Mouse (Mus musculus) heart, embryonic 10.5 days (tissue): Measurements from ENCODE around the gene Kdelc1. TPM values are rescaled to one million over a fixed set of nuclear protein-coding genes. Genes with fewer than 3 reads are reported as not detected.

Experiments
- DNase-seq: peaks from one replicate; pipeline ENCODE4 v3.0.0-alpha.2; 2017; ENCODE audit warnings: low spot score
- H3K27ac ChIP-seq: fragments of 300-500 bp; sonication (generic); 2 replicates; pipeline ENCODE4 v1.5.1; 2016; ENCODE audit warnings: mild to moderate bottlenecking
- H3K27me3 ChIP-seq: fragments of 300-500 bp; sonication (generic); 2 replicates; pipeline ENCODE4 v1.6.1; 2016; ENCODE audit warnings: mild to moderate bottlenecking; ENCODE audit not compliant: poor library complexity, insufficient read depth, severe bottlenecking
- H3K36me3 ChIP-seq: fragments of 300-500 bp; sonication (generic); 2 replicates; pipeline ENCODE4 v1.6.1; 2016; ENCODE audit warnings: mild to moderate bottlenecking, moderate library complexity
- H3K4me1 ChIP-seq: fragments of 300-500 bp; sonication (generic); 2 replicates; pipeline ENCODE4 v1.6.1; 2016; ENCODE audit warnings: mild to moderate bottlenecking
- H3K4me3 ChIP-seq: fragments of 300-500 bp; sonication (generic); 2 replicates; pipeline ENCODE4 v1.5.1; 2016; ENCODE audit warnings: mild to moderate bottlenecking, moderate library complexity
- H3K9me3 ChIP-seq: fragments of 300-500 bp; sonication (generic); 2 replicates; pipeline ENCODE4 v1.6.1; 2016; ENCODE audit warnings: mild to moderate bottlenecking, moderate library complexity
- WGBS: fragments of 180-500 bp; shearing (Covaris S2); methylation state at CpG from one replicate; pipeline ENCODE4 v1.1.7; 2016; 5-methylcytosine and 5-hydroxymethylcytosine counted together
- polyA plus RNA-seq: library from polyadenylated mRNA; unstranded; fragments of >200 nt; fragmentation: Nextera tagmentation; extraction: Ambion mirVana; gene quantifications from 2 replicates; pipeline ENCODE4 v1.2.1, GENCODE M21; 2016

The Kdelc1 gene
- polyA plus RNA-seq, 1 experiment from 2014 or later: 59.0 TPM

- peaks cover 31% of the 10 kb centered on the region for H3K36me3 ChIP-seq
- H3K4me1 ChIP-seq: peaks cover 5% of the 10 kb centered on the region; the same call in 1 of the 2 replicates
- no peaks in the 10 kb centered on the region for H3K27me3 ChIP-seq
- DNase-seq: no peak
- whole genome bisulfite sequencing: 81% methylated on average over 3 of the region's 3 CpGs
- no peak overlapping the region for H3K27ac ChIP-seq
- H3K4me3 ChIP-seq: no peak overlapping the region
- H3K9me3 ChIP-seq: no peaks in the 10 kb centered on the region
Measured at GRCm38 (mm10) chr1:44122256-44122655, 3.6 kb upstream of the Kdelc1 start.

- Histone ChIP-seq H3K9me3 (no peaks in the 10 kb centered on the region), H3K4me1 (peaks cover 5% of the 10 kb centered on the region; the same call in 1 of the 2 replicates), H3K36me3 (peaks cover 32% of the 10 kb centered on the region), H3K27ac (peak overlapping the region; percentile 97), H3K27me3 (no peaks in the 10 kb centered on the region), H3K4me3 (peak overlapping the region; percentile 76)
- no peak for DNase-seq
- 0% methylated on average over 6 of the region's 6 CpGs for WGBS
Measured at GRCm38 (mm10) chr1:44120074-44120406, 1.4 kb upstream of the Kdelc1 start.

- Histone ChIP-seq H3K27me3 (no peaks in the 10 kb centered on the region), H3K36me3 (peaks cover 33% of the 10 kb centered on the region), H3K4me3 (peak overlapping the region; percentile 76), H3K27ac (peak overlapping the region; percentile 97), H3K4me1 (peaks cover 5% of the 10 kb centered on the region; the same call in 1 of the 2 replicates), H3K9me3 (no peaks in the 10 kb centered on the region)
- under 1% methylated on average over 41 of the region's 43 CpGs for WGBS
- peak; percentile 94 for DNase-seq
Measured at GRCm38 (mm10) chr1:44119201-44120073, 829 bp upstream of the Kdelc1 start.

GRCm38 (mm10) chr1:44117571-44117970 is 1.0 kb downstream of the Kdelc1 start:
- Histone ChIP-seq H3K27me3 (no peaks in the 10 kb centered on the region), H3K4me1 (peaks cover 5% of the 10 kb centered on the region; the same call in 1 of the 2 replicates), H3K9me3 (no peaks in the 10 kb centered on the region), H3K27ac (peak overlapping the region; percentile 97; the same call in 1 of the 2 replicates), H3K4me3 (peak overlapping the region; percentile 76), H3K36me3 (peaks cover 36% of the 10 kb centered on the region)
- DNase-seq: no peak

GRCm38 (mm10) chr1:44102939-44103338 is 15.7 kb downstream of the Kdelc1 start:
- no peak for DNase-seq
- Histone ChIP-seq H3K27me3 (no peaks in the 10 kb centered on the region), H3K4me3 (peak overlapping the region; percentile 87), H3K27ac (peak overlapping the region; percentile 95), H3K9me3 (no peaks in the 10 kb centered on the region), H3K36me3 (peaks cover 35% of the 10 kb centered on the region), H3K4me1 (peaks cover 4% of the 10 kb centered on the region; the same call in 1 of the 2 replicates)
- 19% methylated on average over 5 of the region's 5 CpGs for WGBS

GRCm38 (mm10) chr1:44102259-44102717 is 16.3 kb downstream of the Kdelc1 start, which contains the start of gene Tex30:
Gene Tex30, minus strand, starts transcription at chr1:44102441.
- DNase-seq: peak; percentile 98

GRCm38 (mm10) chr1:44101448-44102225 is 17.0 kb downstream of the Kdelc1 start:
- H3K27ac ChIP-seq: peak overlapping the region; percentile 95
- under 1% methylated on average over 55 of the region's 55 CpGs for WGBS
- peak; percentile 85 for DNase-seq
- peaks cover 4% of the 10 kb centered on the region; the same call in 1 of the 2 replicates for H3K4me1 ChIP-seq
- H3K36me3 ChIP-seq: peaks cover 35% of the 10 kb centered on the region
- peak overlapping the region; percentile 87 for H3K4me3 ChIP-seq
- H3K27me3 ChIP-seq: no peaks in the 10 kb centered on the region
- H3K9me3 ChIP-seq: no peaks in the 10 kb centered on the region

More at GRCm38 (mm10) chr1:44102259-44102717, 16.3 kb downstream of the Kdelc1 start, which contains the start of gene Tex30:
- no peaks in the 10 kb centered on the region for H3K9me3 ChIP-seq
- peaks cover 4% of the 10 kb centered on the region; the same call in 1 of the 2 replicates for H3K4me1 ChIP-seq
- H3K36me3 ChIP-seq: peaks cover 34% of the 10 kb centered on the region
- no peaks in the 10 kb centered on the region for H3K27me3 ChIP-seq
- H3K27ac ChIP-seq: peak within 1 kb of the TSS; percentile 95
- under 1% methylated on average over 55 of the region's 55 CpGs for whole genome bisulfite sequencing
- peak within 1 kb of the TSS; percentile 87 for H3K4me3 ChIP-seq

GRCm38 (mm10) chr1:44064625-44065024 is 54.0 kb downstream of the Kdelc1 start:
- Histone ChIP-seq H3K27ac (no peak overlapping the region), H3K4me1 (no peaks in the 10 kb centered on the region), H3K27me3 (no peaks in the 10 kb centered on the region), H3K9me3 (no peaks in the 10 kb centered on the region), H3K36me3 (no peaks in the 10 kb centered on the region), H3K4me3 (no peak overlapping the region)
- no peak for DNase-seq
- WGBS: 0% methylated on average over 1 of the region's 1 CpGs

- DNase-seq: no peak
- no peaks in the 10 kb centered on the region for H3K9me3 ChIP-seq
- H3K4me3 ChIP-seq: no peak overlapping the region
- no peaks in the 10 kb centered on the region for H3K4me1 ChIP-seq
- H3K27me3 ChIP-seq: no peaks in the 10 kb centered on the region
- H3K27ac ChIP-seq: no peak overlapping the region
- WGBS: 92% methylated on average over 6 of the region's 6 CpGs
- no peaks in the 10 kb centered on the region for H3K36me3 ChIP-seq
Measured at GRCm38 (mm10) chr1:44063439-44063838, 55.2 kb downstream of the Kdelc1 start.

GRCm38 (mm10) chr1:44061836-44062235 is 56.8 kb downstream of the Kdelc1 start, which contains the start of gene Gm8251:
Gene Gm8251, minus strand, starts transcription at chr1:44061936.
- Histone ChIP-seq H3K27me3 (no peaks in the 10 kb centered on the region), H3K9me3 (no peaks in the 10 kb centered on the region), H3K36me3 (no peaks in the 10 kb centered on the region), H3K4me1 (no peaks in the 10 kb centered on the region), H3K4me3 (no peak within 1 kb of the TSS), H3K27ac (no peak within 1 kb of the TSS)
- no peak for DNase-seq
- 80% methylated on average over 2 of the region's 2 CpGs for WGBS

- no peak for DNase-seq
- Histone ChIP-seq H3K27me3 (no peaks in the 10 kb centered on the region), H3K36me3 (no peaks in the 10 kb centered on the region), H3K27ac (no peak overlapping the region), H3K4me3 (no peak overlapping the region), H3K9me3 (no peaks in the 10 kb centered on the region), H3K4me1 (no peaks in the 10 kb centered on the region)
- WGBS: 77% methylated on average over 3 of the region's 3 CpGs
Measured at GRCm38 (mm10) chr1:44057805-44058204, 60.8 kb downstream of the Kdelc1 start.
